Mouse (Mus musculus): ENCODE measurements around the gene Etv2. TPM values are rescaled to one million over a fixed set of nuclear protein-coding genes. Genes with fewer than 3 reads are reported as not detected.
A peak's percentile ranks its signal among the peaks of the same experiment; 100 is the strongest.

The Etv2 gene
- total RNA-seq, 2 experiments from 2014 or later = not detected

- DNase-seq (ENCODE audit: low spot score) = no peak
Measured at GRCm38 (mm10) chr7:30614454-30614853, 21.2 kb downstream of the Etv2 start.

- DNase-seq (ENCODE audit: low spot score) = peak; percentile 58
Measured at GRCm38 (mm10) chr7:30613529-30614112, 22.0 kb downstream of the Etv2 start.

DNA sequence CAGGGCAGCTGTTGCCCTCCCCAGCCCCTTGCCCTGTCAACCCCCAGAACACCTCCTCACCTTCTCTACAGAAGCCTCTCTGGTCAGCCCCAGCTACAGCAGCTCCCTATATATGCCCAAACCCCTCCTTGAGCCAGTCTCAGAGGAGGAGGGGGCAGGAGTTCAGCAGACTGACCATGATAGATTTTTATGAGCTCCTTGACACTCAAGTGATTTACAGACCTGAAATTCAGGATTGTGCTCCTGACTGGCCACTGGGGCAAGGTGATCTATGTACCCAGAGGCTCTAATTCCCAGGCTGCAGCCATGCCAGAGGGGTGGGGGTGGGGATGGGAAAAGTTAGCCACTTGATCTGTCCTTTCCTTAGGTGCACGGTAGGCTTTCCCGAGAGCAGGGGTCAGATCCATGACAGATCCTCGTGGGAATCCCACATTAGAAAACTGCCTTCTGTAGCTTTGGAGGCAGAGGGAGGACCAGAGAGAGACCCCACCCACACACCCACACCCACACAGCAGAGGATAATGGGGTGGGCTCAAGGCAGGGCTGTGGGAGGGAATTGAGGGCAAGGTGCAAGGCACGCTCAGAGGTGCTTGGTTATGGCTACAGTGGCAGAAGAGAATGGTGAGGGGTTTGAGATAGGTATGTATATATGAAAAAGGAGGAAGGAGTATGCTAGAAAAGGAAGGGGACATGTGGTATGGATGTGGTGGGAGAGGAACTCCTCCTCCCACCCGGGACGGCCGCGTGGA lies 22.8 kb downstream of the Etv2 start, which contains the start of gene Upk1a:
Gene Upk1a, minus strand, starts transcription at position 194 of the 749 bp plus-strand sequence.
- DNase-seq (ENCODE audit: low spot score) = no peak

DNA sequence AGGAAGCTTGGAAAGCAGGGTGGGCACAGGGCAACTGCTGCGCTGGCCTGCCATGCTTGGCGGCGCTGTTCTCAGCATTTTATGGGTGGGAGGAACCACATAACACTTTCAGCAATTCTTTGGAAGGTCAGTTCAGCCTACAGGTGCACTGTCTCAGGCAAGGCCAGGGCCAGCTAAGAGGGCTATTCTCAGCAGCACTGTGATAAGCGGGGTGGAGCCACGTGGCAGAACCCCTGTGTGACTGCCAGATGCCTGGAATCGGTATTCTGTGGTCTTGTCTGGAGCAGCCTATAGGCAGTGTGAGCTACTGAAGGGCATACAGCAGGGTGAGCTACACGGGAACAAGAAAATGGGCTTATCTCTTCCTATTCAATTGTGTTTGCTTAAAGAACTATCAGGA lies 25.6 kb downstream of the Etv2 start:
- no peak for DNase-seq (ENCODE audit: low spot score)

- no peak for DNase-seq (ENCODE audit: low spot score)
Measured at GRCm38 (mm10) chr7:30608476-30608875, 27.2 kb downstream of the Etv2 start.

GRCm38 (mm10) chr7:30607706-30608309 lies 27.8 kb downstream of the Etv2 start:
- DNase-seq (ENCODE audit: low spot score) = no peak

GRCm38 (mm10) chr7:30604944-30605343 lies 30.7 kb downstream of the Etv2 start:
- DNase-seq (ENCODE audit: low spot score) = no peak

- no peak for DNase-seq (ENCODE audit: low spot score)
Measured at GRCm38 (mm10) chr7:30604424-30604823, 31.2 kb downstream of the Etv2 start.

DNA sequence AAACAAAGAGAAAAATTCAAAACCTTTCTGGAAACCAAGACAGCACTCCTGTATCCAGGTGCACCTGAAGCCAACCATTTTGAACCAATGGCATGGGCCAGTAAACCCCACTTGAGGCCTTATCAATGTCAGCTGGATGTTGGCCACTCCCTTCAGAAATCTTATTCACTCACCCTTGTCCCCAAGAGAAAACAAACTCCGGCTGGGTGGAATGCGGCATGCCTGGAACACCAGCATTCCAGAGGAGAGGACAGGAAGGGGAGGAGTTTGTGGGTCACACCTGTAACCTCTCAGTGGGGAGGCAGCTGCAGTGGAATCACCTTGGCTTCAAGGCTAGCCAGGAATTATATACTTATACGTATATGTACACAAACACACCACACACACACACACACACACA lies 33.1 kb downstream of the Etv2 start:
- no peak for DNase-seq (ENCODE audit: low spot score)

DNA sequence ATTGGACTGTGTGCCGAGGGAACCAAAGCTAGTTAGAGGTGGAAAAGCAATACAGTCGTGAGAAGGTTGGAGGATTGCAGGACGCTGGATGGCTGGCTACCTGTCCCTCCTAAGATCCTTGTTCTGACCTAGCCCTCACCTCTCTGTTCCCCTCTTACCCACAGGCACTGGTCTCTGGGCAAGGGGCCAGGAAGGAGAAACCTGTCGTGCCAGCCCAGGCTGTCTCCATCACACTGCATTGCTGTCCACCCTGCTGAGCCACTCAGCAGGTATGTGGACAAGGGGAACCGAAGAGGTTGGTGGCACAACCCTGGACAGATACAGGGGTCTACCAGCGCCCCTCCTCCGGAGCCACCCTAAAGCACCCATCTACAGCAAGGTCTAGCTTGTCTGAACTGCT lies 35.0 kb downstream of the Etv2 start:
- no peak for DNase-seq (ENCODE audit: low spot score)

GRCm38 (mm10) chr7:30599933-30600353 lies 35.7 kb downstream of the Etv2 start:
- peak; percentile 79 for DNase-seq (ENCODE audit: low spot score)

GRCm38 (mm10) chr7:30598786-30599185 lies 36.9 kb downstream of the Etv2 start, which contains the start of gene Zbtb32:
Gene Zbtb32 (minus strand): TSS chr7:30598909.
- DNase-seq (ENCODE audit: low spot score) = no peak

DNA sequence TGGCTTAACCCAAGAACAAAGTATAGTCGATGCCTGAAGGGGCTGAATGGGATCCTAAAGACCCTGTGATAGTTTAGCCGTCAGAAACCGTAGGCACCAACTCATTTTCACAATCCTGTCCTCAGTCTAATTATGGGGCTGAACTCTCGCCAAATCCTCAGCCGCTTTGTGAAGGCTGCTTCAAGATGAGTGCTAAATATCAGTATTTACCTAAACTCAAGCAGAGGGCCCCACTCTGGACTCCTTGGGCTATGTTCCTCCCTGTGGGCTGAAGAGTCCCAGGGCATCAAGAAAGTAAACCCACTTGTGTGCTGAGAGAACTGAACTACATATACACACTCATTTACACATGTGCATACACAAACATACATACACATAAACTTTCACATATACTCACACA lies 38.8 kb downstream of the Etv2 start:
- DNase-seq (ENCODE audit: low spot score) = no peak

DNA sequence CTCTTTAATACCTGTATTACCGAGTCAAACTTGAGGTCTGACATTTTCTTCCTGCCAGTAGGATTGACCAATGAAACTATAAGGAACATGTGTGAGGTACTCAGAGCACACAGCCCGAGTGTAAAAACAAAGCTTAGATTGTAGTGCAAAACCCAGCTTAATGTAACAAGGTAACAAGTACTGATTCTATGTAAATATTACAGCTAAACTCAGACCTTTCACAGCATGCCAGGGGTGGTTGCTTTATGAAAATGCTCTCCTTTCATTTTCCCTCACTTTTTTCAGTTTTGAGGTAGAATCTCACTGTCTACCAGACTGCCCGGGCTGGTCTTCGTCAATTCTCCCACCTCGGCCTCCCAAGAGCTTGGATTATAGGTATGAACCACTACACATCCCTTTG lies 39.6 kb downstream of the Etv2 start:
- no peak for DNase-seq (ENCODE audit: low spot score)

GRCm38 (mm10) chr7:30594510-30595024 lies 41.1 kb downstream of the Etv2 start:
- no peak for DNase-seq (ENCODE audit: low spot score)

DNA sequence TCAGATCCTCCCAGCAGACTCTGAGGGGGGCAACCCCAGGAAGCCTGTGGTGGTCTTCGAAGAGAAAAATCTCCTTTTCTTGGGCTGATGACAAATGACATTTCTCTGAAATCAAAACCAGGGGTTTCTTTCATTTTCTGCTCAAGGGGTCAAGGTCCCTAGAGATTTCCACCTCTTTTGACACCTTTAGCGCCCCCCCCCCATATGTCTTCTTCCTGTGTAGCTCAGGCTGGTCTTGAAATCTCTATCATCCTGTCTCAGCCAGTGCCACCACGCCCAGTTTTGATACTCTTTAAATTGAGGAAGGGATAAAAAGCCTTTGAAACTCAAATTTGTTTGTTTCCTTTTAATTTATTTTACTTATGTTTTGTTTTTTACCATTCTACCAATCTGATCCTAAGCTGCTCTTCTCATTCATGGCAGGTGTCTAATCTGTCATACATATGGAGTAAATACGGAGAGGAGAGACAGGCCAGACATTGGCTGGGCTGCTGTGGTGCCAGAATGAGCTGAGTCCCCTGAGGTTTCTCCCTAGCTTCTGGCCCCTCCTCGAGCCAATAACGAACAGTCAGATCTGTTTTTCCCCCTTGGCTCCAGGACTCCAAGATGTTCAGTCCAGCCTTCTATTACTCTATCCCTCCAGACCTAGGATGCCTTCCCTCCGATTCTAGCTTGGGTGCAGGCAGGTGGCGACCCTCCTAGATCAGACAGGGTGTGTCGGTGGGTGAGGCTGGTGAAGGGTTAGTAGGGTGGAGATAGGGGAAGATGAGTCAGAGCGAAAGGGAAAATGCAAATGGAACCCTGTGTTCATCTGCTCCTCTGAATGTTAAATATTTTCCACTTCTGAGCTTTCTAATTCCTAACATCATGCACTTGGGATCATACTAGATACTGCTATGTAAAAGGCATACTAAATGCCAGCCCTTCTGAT lies 41.8 kb downstream of the Etv2 start:
- DNase-seq (ENCODE audit: low spot score) = no peak

DNA sequence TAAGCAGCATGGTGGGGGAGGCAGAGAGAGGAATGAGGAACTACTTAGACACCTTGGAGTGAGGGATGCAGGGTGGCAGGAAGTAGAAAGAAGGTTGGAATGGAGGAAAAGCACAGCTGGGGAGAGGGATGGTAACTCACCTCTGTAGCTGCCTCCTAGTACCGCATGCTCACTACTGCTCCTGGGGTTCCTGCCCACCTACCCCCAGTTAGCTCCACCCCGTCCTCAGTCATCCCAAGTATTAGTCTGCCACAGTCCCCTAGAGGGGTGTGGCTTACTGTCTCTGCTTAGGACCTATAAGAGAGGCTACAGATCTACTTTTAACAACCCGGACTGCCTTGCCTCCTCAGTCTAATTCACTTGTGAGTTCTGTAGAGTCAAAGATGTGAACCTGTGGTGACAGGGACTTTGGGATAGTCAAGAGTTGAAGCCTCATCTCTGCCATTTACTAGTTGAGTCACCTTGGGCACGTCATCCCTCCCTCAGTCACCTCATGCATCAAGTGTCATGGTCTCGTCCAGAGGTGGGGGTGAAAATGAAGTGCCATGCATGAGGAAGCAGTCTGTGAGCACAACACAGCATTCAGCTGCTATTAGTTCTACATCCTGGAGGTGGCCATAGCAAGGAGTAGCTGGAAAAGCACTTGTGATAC lies 42.8 kb downstream of the Etv2 start:
- DNase-seq (ENCODE audit: low spot score) = no peak

DNA sequence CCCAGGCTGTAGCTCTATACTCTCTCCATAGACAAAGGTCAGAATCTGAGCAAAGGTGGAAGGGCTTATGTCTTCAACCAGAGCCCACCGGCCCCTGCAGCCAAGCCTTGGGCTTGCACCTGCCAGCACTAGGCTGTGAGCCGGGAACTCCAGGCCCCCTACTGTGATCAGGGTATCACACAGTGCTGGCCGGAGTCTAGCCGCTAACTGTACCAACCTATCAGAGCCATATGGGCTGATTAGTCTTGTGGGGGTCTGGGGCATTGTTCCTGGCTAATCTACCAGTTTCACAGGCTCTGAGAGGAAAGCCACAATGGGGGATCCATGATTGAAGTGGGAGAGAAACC lies 44.1 kb downstream of the Etv2 start:
- DNase-seq (ENCODE audit: low spot score) = no peak

DNA sequence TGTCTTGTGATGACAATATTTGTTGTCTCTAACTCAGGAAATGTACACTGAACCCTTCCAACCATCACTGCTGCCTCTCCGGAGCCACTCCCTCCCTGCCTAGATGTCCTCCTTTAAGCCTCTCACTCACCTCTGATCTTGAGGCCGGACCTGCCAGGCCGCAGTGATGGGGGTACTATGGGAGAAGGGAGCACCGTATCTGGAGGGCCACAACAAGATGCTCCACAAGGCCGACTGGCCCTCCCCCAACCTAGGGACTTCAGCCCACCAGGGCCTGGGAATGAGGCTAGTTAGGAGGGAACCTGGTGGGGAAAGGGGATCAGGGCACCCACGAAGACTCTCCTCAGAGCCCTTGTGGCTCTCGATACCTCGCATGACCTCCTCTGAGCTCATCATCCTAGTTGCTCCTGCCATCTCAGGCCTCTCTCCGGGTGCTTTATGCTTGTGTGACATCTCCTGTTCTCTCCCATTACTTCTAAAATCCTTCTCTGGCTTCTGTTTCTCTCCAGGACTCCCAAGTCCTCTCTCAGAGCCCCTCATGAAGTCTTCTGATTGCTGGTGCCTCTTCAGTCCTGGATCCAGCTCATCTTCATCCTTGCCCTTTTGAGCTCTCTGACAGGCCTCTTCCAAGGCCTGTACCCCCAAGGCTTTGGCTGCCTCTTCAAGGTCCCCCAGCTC lies 44.6 kb downstream of the Etv2 start:
- no peak for DNase-seq (ENCODE audit: low spot score)

Data from gastrocnemius, adult 18-20 months (tissue).